Mouse (Mus musculus): Measurements from ENCODE around the gene Cdx2. TPM values are rescaled to one million over a fixed set of nuclear protein-coding genes. Genes with fewer than 3 reads are reported as not detected.
A peak's percentile ranks its signal among the peaks of the same experiment; 100 is the strongest.

Gene Cdx2
- polyA plus RNA-seq, 1 experiment from 2014 or later = not detected

DNA sequence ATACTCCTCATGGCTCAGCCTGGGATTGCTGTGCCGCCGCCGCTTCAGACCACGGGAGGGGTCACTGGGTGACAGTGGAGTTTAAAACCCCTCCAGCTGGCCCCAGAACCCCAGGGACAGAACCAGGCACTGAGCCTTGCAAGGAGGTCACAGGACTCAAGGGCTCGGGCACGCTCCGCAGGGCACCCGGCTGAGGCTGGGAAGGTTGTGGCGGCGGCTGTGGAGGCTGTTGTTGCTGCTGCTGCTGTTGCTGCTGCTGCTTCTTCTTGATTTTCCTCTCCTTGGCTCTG lies 5.3 kb downstream of the Cdx2 start:
- Histone ChIP-seq H3K9ac (replicated peaks) (no peak overlapping the region), H3K27me3 (peaks cover 100% of the 10 kb centered on the region), H3K9me3 (no peaks in the 10 kb centered on the region), H3K4me1 (peaks cover 18% of the 10 kb centered on the region; the same call in 1 of the 2 replicates), H3K4me2 (replicated peaks) (no peak overlapping the region), H3K36me3 (no peaks in the 10 kb centered on the region), H3K27ac (replicated peaks) (no peak overlapping the region), H3K4me3 (no peak overlapping the region)
- no peak for ATAC-seq (ENCODE audit: low FRiP score, low read depth)
- under 1% methylated on average over 10 of the region's 10 CpGs for WGBS

- Histone ChIP-seq H3K36me3 (no peaks in the 10 kb centered on the region), H3K9ac (replicated peaks) (no peak overlapping the region), H3K27ac (replicated peaks) (no peak overlapping the region), H3K9me3 (no peaks in the 10 kb centered on the region), H3K4me1 (peaks cover 14% of the 10 kb centered on the region; the same call in 1 of the 2 replicates), H3K4me3 (no peak overlapping the region), H3K27me3 (peaks cover 98% of the 10 kb centered on the region), H3K4me2 (replicated peaks) (no peak overlapping the region)
- WGBS = under 1% methylated on average over 21 of the region's 21 CpGs
- no peak for ATAC-seq (ENCODE audit: low FRiP score, low read depth)
Observed at GRCm38 (mm10) chr5:147300917-147301780, 5.9 kb downstream of the Cdx2 start.

- H3K4me2 ChIP-seq (replicated peaks) = peak overlapping the region; percentile 44
- no peak for ATAC-seq (ENCODE audit: low FRiP score, low read depth)
- no peaks in the 10 kb centered on the region for H3K36me3 ChIP-seq
- no peaks in the 10 kb centered on the region for H3K9me3 ChIP-seq
- no peak overlapping the region for H3K9ac ChIP-seq (replicated peaks)
- no peak overlapping the region for H3K27ac ChIP-seq (replicated peaks)
- H3K4me3 ChIP-seq = peak overlapping the region; percentile 16; the same call in 1 of the 2 replicates
- peaks cover 14% of the 10 kb centered on the region; the same call in 1 of the 2 replicates for H3K4me1 ChIP-seq
- H3K27me3 ChIP-seq = peaks cover 98% of the 10 kb centered on the region
- 1% methylated on average over 4 of the region's 4 CpGs for WGBS
Observed at GRCm38 (mm10) chr5:147300001-147300363, 7.1 kb downstream of the Cdx2 start.

DNA sequence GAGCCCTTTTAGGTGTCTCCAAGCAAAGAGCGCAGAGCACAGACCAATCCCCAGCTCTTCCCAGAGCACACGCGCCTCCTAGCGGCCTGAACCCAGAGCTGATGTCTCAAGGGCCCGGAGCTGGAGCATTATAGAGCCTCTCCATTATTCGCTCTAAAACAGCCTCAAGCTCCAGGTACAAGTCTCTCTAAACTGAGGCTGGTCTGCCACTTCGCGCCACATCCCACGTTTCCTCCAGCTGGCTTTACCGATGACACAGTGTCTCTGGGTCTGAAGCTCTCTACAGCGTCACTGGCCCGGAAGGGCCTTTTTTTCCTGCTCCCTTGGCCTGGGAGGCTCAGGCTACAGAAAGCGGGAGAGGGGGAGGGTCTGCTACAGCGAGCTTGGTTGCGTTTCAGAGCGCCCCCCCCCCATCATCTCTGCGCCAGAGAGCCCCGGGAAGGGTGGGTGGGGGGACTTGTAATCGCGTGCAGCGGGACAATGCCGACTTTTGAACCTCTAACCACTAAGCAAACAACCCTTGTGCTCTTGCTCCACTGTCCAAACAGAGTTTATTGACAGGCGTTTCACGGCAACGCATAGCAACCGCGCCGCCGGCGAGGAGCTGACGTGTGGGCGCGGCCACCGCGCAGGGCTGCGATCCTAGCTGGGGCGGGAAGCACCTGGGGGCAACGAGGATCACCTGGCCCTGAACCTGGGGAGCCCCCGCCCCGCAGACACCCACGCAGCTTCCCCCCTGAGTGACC lies 7.6 kb downstream of the Cdx2 start:
- peak overlapping the region; percentile 44 for H3K4me2 ChIP-seq (replicated peaks)
- no peak overlapping the region for H3K9ac ChIP-seq (replicated peaks)
- H3K27me3 ChIP-seq = peaks cover 98% of the 10 kb centered on the region
- peak overlapping the region; percentile 16 for H3K4me3 ChIP-seq
- ATAC-seq (ENCODE audit: low FRiP score, low read depth) = peak; percentile 68; the same call in 1 of the 2 replicates
- no peaks in the 10 kb centered on the region for H3K9me3 ChIP-seq
- no peak overlapping the region for H3K27ac ChIP-seq (replicated peaks)
- no peaks in the 10 kb centered on the region for H3K36me3 ChIP-seq
- WGBS = under 1% methylated on average over 40 of the region's 41 CpGs
- peaks cover 10% of the 10 kb centered on the region; the same call in 1 of the 2 replicates for H3K4me1 ChIP-seq

DNA sequence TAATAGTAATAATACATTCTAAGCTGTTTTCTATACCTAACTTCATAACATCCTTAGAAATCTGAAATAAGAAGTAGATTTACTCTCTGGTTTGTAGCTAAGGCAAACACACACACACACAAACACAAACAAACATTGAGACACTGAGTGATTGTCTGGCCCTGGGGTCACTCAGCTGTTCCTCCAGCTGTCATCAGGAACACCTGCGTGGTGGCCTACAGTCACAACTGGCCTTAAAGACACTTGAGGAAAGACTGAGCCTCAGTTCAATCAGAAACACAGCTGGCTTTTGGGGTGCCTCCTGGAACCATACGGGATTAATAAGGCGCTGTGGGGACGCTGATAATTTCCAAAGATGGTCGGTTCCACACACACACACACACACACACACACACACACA lies 9.8 kb downstream of the Cdx2 start:
- no peaks in the 10 kb centered on the region for H3K9me3 ChIP-seq
- no peak for ATAC-seq (ENCODE audit: low FRiP score, low read depth)
- peaks cover 98% of the 10 kb centered on the region for H3K27me3 ChIP-seq
- 59% methylated on average over 5 of the region's 5 CpGs for WGBS
- H3K4me1 ChIP-seq = peaks cover 13% of the 10 kb centered on the region; the same call in 1 of the 2 replicates
- H3K9ac ChIP-seq (replicated peaks) = no peak overlapping the region
- H3K4me2 ChIP-seq (replicated peaks) = no peak overlapping the region
- H3K4me3 ChIP-seq = no peak overlapping the region
- no peaks in the 10 kb centered on the region for H3K36me3 ChIP-seq
- no peak overlapping the region for H3K27ac ChIP-seq (replicated peaks)

- H3K4me3 ChIP-seq = no peak overlapping the region
- H3K4me1 ChIP-seq = peaks cover 3% of the 10 kb centered on the region; the same call in 1 of the 2 replicates
- no peak overlapping the region for H3K9ac ChIP-seq (replicated peaks)
- no peak for ATAC-seq (ENCODE audit: low FRiP score, low read depth)
- 13% methylated on average over 20 of the region's 20 CpGs for WGBS
- H3K27me3 ChIP-seq = peaks cover 81% of the 10 kb centered on the region
- no peak overlapping the region for H3K4me2 ChIP-seq (replicated peaks)
- H3K36me3 ChIP-seq = no peaks in the 10 kb centered on the region
- H3K9me3 ChIP-seq = no peaks in the 10 kb centered on the region
- no peak overlapping the region for H3K27ac ChIP-seq (replicated peaks)
Observed at GRCm38 (mm10) chr5:147294121-147294520, 12.9 kb downstream of the Cdx2 start.

- no peak overlapping the region for H3K4me2 ChIP-seq (replicated peaks)
- peaks cover 73% of the 10 kb centered on the region for H3K27me3 ChIP-seq
- H3K4me1 ChIP-seq = peaks cover 3% of the 10 kb centered on the region; the same call in 1 of the 2 replicates
- H3K4me3 ChIP-seq = no peak overlapping the region
- 22% methylated on average over 18 of the region's 18 CpGs for WGBS
- peak; percentile 84 for ATAC-seq (ENCODE audit: low FRiP score, low read depth)
- H3K36me3 ChIP-seq = no peaks in the 10 kb centered on the region
- H3K9me3 ChIP-seq = no peaks in the 10 kb centered on the region
- H3K9ac ChIP-seq (replicated peaks) = no peak overlapping the region
- H3K27ac ChIP-seq (replicated peaks) = no peak overlapping the region
Observed at GRCm38 (mm10) chr5:147293127-147293910, 13.8 kb downstream of the Cdx2 start.

GRCm38 (mm10) chr5:147292506-147293120 lies 14.5 kb downstream of the Cdx2 start:
- Histone ChIP-seq H3K36me3 (no peaks in the 10 kb centered on the region), H3K9me3 (no peaks in the 10 kb centered on the region), H3K4me3 (no peak overlapping the region), H3K27me3 (peaks cover 72% of the 10 kb centered on the region), H3K4me1 (peaks cover 3% of the 10 kb centered on the region; the same call in 1 of the 2 replicates), H3K27ac (replicated peaks) (no peak overlapping the region), H3K9ac (replicated peaks) (no peak overlapping the region), H3K4me2 (replicated peaks) (no peak overlapping the region)
- 54% methylated on average over 13 of the region's 13 CpGs for WGBS
- peak; percentile 17; the same call in 1 of the 2 replicates for ATAC-seq (ENCODE audit: low FRiP score, low read depth)

DNA sequence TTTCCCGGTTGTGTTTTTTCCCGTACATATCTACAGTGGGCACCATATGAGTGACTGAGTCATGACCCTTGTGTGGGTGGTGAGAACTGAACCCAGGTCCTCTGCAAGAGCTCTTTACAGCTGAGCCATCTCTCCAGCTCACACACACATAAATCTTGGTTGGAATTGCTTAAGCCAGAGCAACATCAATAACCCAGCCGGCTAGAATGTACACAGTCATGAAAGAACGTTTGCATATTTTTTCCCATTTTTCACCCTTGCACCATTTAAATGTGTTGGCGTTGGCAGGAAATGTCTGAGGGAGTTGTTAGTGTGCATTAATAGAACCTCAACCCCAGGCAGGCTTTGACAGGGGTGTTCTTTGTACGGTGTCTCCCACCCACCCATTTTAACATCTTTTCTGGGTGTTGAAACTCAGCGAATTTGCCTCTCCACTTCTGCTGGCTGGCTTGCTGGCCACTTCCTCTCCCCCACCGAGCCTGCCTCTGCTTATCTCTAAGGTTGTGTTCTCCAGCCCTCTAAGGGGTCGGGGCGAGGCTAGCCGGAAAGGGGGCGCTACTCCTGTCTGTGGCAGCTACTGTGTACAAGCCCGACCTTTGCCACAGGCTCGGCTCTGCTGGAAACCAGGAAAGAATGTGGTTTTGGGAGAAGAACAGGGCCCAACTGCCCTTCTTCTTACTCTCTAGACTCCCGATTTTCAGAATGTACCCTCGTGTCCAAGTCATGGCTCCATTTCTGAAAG lies 15.1 kb downstream of the Cdx2 start:
- no peak overlapping the region for H3K9ac ChIP-seq (replicated peaks)
- no peaks in the 10 kb centered on the region for H3K36me3 ChIP-seq
- H3K9me3 ChIP-seq = no peaks in the 10 kb centered on the region
- no peak overlapping the region for H3K4me2 ChIP-seq (replicated peaks)
- no peak for ATAC-seq (ENCODE audit: low FRiP score, low read depth)
- H3K27me3 ChIP-seq = peaks cover 71% of the 10 kb centered on the region
- H3K27ac ChIP-seq (replicated peaks) = no peak overlapping the region
- peaks cover 3% of the 10 kb centered on the region; the same call in 1 of the 2 replicates for H3K4me1 ChIP-seq
- WGBS = 43% methylated on average over 16 of the region's 16 CpGs
- H3K4me3 ChIP-seq = no peak overlapping the region

DNA sequence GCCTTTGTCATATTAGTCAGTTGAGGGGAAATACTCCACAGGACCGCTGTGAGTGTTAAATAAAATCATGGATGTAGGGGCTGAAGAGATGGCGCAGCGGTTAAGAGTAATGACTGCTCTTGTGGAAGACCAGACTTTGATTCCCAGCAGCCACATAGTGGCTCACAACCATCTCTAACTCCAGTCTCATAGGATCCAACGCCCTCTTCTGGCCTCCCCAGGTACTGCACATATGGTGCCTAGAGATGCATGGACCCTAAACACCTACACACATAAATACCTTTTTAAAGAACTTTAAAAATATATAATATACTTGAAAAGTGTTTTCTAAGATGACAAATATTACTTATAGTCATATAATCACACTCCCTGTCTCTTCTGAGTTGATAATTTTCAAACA lies 22.7 kb downstream of the Cdx2 start:
- WGBS = 77% methylated on average over 4 of the region's 4 CpGs
- Histone ChIP-seq H3K4me3 (no peak overlapping the region), H3K27ac (replicated peaks) (no peak overlapping the region), H3K36me3 (no peaks in the 10 kb centered on the region), H3K9ac (replicated peaks) (no peak overlapping the region), H3K4me1 (no peaks in the 10 kb centered on the region), H3K4me2 (replicated peaks) (no peak overlapping the region), H3K9me3 (no peaks in the 10 kb centered on the region), H3K27me3 (peaks cover 70% of the 10 kb centered on the region)
- no peak for ATAC-seq (ENCODE audit: low FRiP score, low read depth)

DNA sequence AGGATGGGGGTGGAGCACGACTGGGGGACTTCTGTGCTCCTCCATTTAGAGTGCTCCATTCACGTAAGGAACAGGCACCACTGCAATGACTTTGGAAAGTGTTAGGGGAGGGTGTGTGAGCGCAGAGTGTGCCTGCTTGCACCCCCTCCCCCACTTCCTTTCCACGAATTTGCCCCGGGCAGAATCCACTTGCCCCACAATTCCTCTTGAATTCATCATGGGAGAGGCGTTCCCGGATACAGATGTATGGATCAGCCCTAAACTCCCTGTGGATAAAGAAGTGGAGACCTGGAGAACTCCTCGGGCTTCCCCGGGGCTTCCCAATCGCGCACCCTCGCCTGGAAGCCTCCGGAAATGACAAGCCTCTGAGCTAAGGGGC lies 29.5 kb downstream of the Cdx2 start:
- Histone ChIP-seq H3K4me3 (no peak overlapping the region), H3K4me1 (no peaks in the 10 kb centered on the region), H3K27me3 (peaks cover 94% of the 10 kb centered on the region), H3K27ac (replicated peaks) (no peak overlapping the region), H3K9me3 (no peaks in the 10 kb centered on the region), H3K9ac (replicated peaks) (no peak overlapping the region), H3K36me3 (no peaks in the 10 kb centered on the region), H3K4me2 (replicated peaks) (no peak overlapping the region)
- no peak for ATAC-seq (ENCODE audit: low FRiP score, low read depth)
- 2% methylated on average over 13 of the region's 13 CpGs for WGBS
